Mouse (Mus musculus) liver, adult 2 months (tissue): Measurements from ENCODE around the gene Ceacam20. TPM values are rescaled to one million over a fixed set of nuclear protein-coding genes. Genes with fewer than 3 reads are reported as not detected.
A peak's percentile ranks its signal among the peaks of the same experiment; 100 is the strongest.

Experiments
- DNase-seq: peaks from one replicate; pipeline ENCODE4 v3.0.0-alpha.2; 2011; ENCODE audit warnings: low read depth, low spot score; ENCODE audit errors: extremely low read depth
- H3K27ac ChIP-seq: fragments of 200-500 bp; replicated peaks from 2 replicates; pipeline ENCODE4 v1.5.1; 2012; ENCODE audit warnings: low read depth, mild to moderate bottlenecking, control low read depth, inconsistent platforms, low read length; ENCODE audit not compliant: insufficient read depth
- H3K27me3 ChIP-seq: fragments of 200-500 bp; 2 replicates; pipeline ENCODE4 v1.6.1; 2012; ENCODE audit warnings: mild to moderate bottlenecking, moderate library complexity, low read length, inconsistent platforms; ENCODE audit not compliant: control insufficient read depth, insufficient read depth
- H3K36me3 ChIP-seq: fragments of 200-500 bp; 2 replicates; pipeline ENCODE4 v1.6.1; 2012; ENCODE audit warnings: low read length, inconsistent platforms; ENCODE audit not compliant: control insufficient read depth, insufficient read depth
- H3K4me1 ChIP-seq: fragments of 200-500 bp; 2 replicates; pipeline ENCODE4 v1.6.1; 2011; ENCODE audit warnings: low read length; ENCODE audit not compliant: control insufficient read depth, insufficient read depth
- H3K4me3 ChIP-seq: fragments of 200-500 bp; 2 replicates; pipeline ENCODE4 v1.5.1; 2011; ENCODE audit warnings: low read depth, mild to moderate bottlenecking, control low read depth, low read length, moderate library complexity; ENCODE audit not compliant: insufficient read depth
- H3K79me2 ChIP-seq: fragments of 200-500 bp; 2 replicates; pipeline ENCODE4 v1.6.1; 2012; ENCODE audit warnings: inconsistent platforms, mild to moderate bottlenecking, low read length, moderate library complexity; ENCODE audit not compliant: control insufficient read depth, insufficient read depth
- H3K9ac ChIP-seq: fragments of 200-500 bp; 2 replicates; pipeline ENCODE4 v1.6.1; 2012; ENCODE audit warnings: low read depth, mild to moderate bottlenecking, control low read depth, inconsistent platforms, low read length
- CTCF ChIP-seq: fragments of 200-500 bp; IDR thresholded peaks from 2 replicates; pipeline ENCODE4 v1.5.1; 2011; ENCODE audit warnings: low read depth, low read length, control low read depth
- POLR2A ChIP-seq: fragments of 200-500 bp; IDR thresholded peaks from 2 replicates; pipeline ENCODE4 v1.6.1; 2011; ENCODE audit warnings: low read length, control low read depth; ENCODE audit not compliant: insufficient read depth; ENCODE audit errors: extremely low read depth
- WGBS: fragments of 180-500 bp; shearing (Covaris S2); methylation state at CpG from one replicate; pipeline ENCODE4 v1.1.7; 2018; 5-methylcytosine and 5-hydroxymethylcytosine counted together
- polyA plus RNA-seq: library from polyadenylated mRNA; depleted of rRNA; stranded (reverse); fragments of >200 nt; gene quantifications from 2 replicates; pipeline ENCODE4 v1.2.3, GENCODE M21; 2012
- total RNA-seq: library from RNA; depleted of rRNA; stranded (reverse); fragments of >200 nt; gene quantifications from 2 replicates; pipeline ENCODE4 v1.2.3, GENCODE M21; 2014

Ceacam20 gene
- total and polyA plus RNA-seq, 2 experiments = not detected

DNA sequence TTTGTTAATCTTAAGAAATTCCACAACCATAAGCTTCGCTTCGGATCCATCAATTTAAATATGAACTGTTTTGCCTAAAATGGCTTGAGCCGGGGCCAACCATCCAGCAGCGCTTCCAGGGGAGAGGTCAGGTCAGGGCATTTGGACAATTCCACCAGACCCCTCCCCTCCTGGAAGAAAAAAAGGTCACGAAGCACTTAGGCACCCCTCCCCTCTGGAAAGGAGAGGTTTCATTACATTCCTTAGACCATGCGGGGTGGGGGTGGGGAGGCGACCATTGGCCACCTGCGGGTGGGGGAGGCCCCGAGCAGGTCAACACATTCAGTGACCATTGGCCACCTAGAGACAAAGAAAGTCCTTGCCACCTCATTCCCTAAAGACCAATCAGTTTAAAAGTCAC is 12.2 kb upstream of the Ceacam20 start:
- Histone ChIP-seq H3K36me3 (no peaks in the 10 kb centered on the region), H3K27ac (peak overlapping the region; percentile 48), H3K27me3 (no peaks in the 10 kb centered on the region), H3K9ac (no peak overlapping the region), H3K4me1 (peaks cover 21% of the 10 kb centered on the region), H3K79me2 (no peaks in the 10 kb centered on the region), H3K4me3 (no peak overlapping the region)
- 59% methylated on average over 9 of the region's 9 CpGs for WGBS
- TF ChIP-seq POLR2A = no peak
- no peak for TF ChIP-seq CTCF
- DNase-seq = no peak

DNA sequence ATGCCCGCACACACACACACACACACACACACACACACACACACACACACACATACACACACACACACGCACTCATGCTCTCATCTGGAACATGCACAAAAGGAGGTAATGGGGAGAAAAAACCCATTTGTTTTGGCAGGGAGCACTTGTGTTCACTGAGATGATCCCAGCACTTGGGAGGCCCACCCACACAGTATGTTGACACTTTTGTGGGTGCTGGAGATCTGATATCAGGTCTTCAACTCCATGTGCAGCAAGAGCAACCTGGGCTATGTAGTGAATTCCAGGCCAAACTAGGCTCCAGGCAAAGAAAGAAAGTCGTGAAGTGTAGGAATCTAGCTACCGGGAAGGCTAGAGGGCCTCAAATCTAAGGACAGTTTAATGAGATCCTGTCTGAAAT is 9.4 kb upstream of the Ceacam20 start:
- Histone ChIP-seq H3K27ac (peak overlapping the region; percentile 87), H3K79me2 (no peaks in the 10 kb centered on the region), H3K27me3 (no peaks in the 10 kb centered on the region), H3K4me1 (peaks cover 17% of the 10 kb centered on the region), H3K9ac (peak overlapping the region; percentile 11; the same call in 1 of the 2 replicates), H3K4me3 (no peak overlapping the region), H3K36me3 (no peaks in the 10 kb centered on the region)
- no peak for DNase-seq
- TF ChIP-seq CTCF = no peak
- no peak for TF ChIP-seq POLR2A
- WGBS = 27% methylated on average over 4 of the region's 4 CpGs

DNA sequence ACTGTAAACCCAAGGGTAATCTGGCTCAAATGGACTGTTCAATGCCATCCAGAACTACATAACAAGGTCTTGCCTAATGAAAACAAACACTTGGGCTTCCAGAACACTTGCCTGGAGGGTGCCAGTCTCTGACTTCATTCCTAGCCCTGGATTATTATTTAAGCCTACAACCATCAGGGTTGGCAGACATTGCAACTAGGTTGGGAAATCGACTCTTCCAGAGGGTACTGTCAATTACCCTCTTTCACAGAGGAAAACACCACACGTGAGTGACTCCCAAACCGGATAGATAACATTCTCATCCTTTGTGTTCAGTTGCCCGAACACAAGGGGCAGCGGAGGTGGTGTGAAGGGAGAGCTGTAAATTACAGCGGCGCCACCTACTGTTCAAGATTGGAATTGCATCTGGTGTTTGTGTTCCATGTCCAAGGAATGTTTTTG is 8.9 kb upstream of the Ceacam20 start:
- no peak for TF ChIP-seq POLR2A
- peak; percentile 86 for TF ChIP-seq CTCF
- DNase-seq = peak; percentile 99
- no peak overlapping the region; the same call in 1 of the 2 replicates for H3K27ac ChIP-seq
- WGBS = 0% methylated on average over 7 of the region's 7 CpGs
- H3K4me3 ChIP-seq = no peak overlapping the region
- H3K4me1 ChIP-seq = peaks cover 17% of the 10 kb centered on the region
- no peak overlapping the region for H3K9ac ChIP-seq
- no peaks in the 10 kb centered on the region for H3K79me2 ChIP-seq
- H3K36me3 ChIP-seq = no peaks in the 10 kb centered on the region
- no peaks in the 10 kb centered on the region for H3K27me3 ChIP-seq

DNA sequence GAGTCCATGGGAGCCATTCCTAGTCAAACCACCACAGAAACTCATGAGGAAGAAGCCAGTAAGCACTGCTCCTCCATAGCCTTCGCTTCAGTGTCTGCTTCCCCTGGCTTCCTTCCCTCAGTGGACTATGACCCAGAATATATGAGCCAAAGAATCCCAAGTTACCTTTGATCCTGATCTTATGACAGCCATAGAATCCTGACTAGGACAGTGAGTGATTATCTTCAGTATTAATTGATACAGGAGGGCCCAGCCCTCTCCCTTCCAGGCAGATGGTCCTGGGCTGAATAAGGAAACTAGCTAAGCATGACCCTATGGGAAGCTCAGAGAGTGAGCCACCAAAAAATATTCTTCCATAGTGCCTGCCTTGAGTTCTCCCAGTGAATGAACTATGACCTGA is 2.8 kb upstream of the Ceacam20 start:
- Histone ChIP-seq H3K4me1 (no peaks in the 10 kb centered on the region; the same call in 1 of the 2 replicates), H3K4me3 (no peak overlapping the region), H3K27me3 (no peaks in the 10 kb centered on the region), H3K79me2 (no peaks in the 10 kb centered on the region), H3K27ac (no peak overlapping the region), H3K9ac (no peak overlapping the region), H3K36me3 (no peaks in the 10 kb centered on the region)
- DNase-seq = no peak
- no peak for TF ChIP-seq CTCF
- TF ChIP-seq POLR2A = no peak
- WGBS = 86% methylated on average over 1 of the region's 1 CpGs

DNA sequence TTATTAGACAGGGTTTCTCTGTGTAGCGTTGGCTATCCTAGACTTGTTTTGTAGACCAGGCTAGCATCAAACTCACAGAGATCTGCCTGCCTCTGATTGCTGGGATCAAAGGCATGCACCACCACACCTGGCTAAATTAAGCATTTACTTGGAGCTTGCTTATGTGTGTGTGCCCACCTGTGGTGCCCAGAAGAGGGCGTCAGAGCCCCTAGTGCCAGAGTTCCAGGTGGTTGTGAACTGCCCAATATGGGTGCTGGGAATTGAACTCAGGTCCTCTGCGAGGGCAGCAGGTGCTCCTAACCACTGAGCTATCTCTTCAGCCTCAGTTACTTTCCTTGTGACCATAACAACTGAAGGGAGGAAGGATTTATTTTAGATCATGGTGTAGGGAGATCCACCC is 3.9 kb downstream of the Ceacam20 start:
- Histone ChIP-seq H3K4me3 (no peak overlapping the region), H3K4me1 (no peaks in the 10 kb centered on the region; the same call in 1 of the 2 replicates), H3K27ac (no peak overlapping the region), H3K36me3 (no peaks in the 10 kb centered on the region), H3K79me2 (no peaks in the 10 kb centered on the region), H3K9ac (no peak overlapping the region), H3K27me3 (no peaks in the 10 kb centered on the region)
- 71% methylated on average over 3 of the region's 3 CpGs for WGBS
- no peak for TF ChIP-seq POLR2A
- no peak for TF ChIP-seq CTCF
- DNase-seq = no peak

DNA sequence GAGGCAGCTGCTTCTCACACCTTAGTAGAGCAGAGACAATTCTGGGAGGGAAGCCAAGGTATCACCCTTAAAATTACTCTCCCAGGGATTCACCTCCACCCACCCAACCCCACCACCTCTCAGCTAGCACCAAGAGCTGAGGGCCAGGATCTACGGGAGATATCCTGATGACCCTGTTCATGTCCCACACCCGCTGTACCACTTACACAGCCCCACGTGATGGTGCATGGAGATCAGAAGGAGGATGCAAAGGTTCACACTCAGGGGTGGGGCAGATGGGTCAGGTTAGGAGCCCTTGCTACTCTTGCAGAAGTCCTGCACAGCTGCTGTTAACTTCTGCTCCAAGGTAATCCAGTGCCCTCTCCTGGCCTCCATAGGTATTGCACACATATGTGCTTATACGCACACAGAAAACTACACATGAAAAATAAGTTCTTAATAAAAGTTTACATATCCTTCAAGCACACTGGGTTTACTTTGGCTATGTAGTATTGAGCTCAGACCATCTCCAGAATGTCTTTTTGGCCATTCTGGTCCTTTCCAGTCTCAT is 4.4 kb downstream of the Ceacam20 start:
- H3K4me3 ChIP-seq = no peak overlapping the region
- no peak overlapping the region for H3K27ac ChIP-seq
- H3K9ac ChIP-seq = no peak overlapping the region
- TF ChIP-seq CTCF (no peak), POLR2A (no peak)
- 86% methylated on average over 4 of the region's 4 CpGs for WGBS
- H3K79me2 ChIP-seq = no peaks in the 10 kb centered on the region
- no peaks in the 10 kb centered on the region for H3K27me3 ChIP-seq
- no peak for DNase-seq
- no peaks in the 10 kb centered on the region; the same call in 1 of the 2 replicates for H3K4me1 ChIP-seq
- no peaks in the 10 kb centered on the region for H3K36me3 ChIP-seq
